Mouse (Mus musculus) stomach, embryonic 16.5 days (tissue): ENCODE results near the gene Gstm5. TPM values are rescaled to one million over a fixed set of nuclear protein-coding genes. Genes with fewer than 3 reads are reported as not detected.
A peak's percentile ranks its signal among the peaks of the same experiment; 100 is the strongest.

Source experiments
- ATAC-seq: fragments of 200-750 bp; cut with Nextera tagmentation; 2 replicates; pipeline ENCODE4 v1.8.0; 2017; ENCODE audit warnings: moderate number of reproducible peaks, moderate TSS enrichment; ENCODE audit not compliant: insufficient read depth, low FRiP score
- H3K27ac ChIP-seq: fragments of 300-500 bp; sonication (generic); 2 replicates; pipeline ENCODE4 v1.5.1; 2014; ENCODE audit warnings: low read length
- H3K27me3 ChIP-seq: fragments of 300-500 bp; sonication (generic); 2 replicates; pipeline ENCODE4 v1.6.1; 2014; ENCODE audit warnings: low read length, control low read depth, mixed read lengths; ENCODE audit not compliant: control insufficient read depth, insufficient read depth
- H3K36me3 ChIP-seq: fragments of 300-500 bp; sonication (generic); 2 replicates; pipeline ENCODE4 v1.6.1; 2014; ENCODE audit warnings: low read length; ENCODE audit not compliant: control insufficient read depth, insufficient read depth
- H3K4me1 ChIP-seq: fragments of 300-500 bp; sonication (generic); 2 replicates; pipeline ENCODE4 v1.6.1; 2014; ENCODE audit warnings: low read length, control low read depth, mixed read lengths; ENCODE audit not compliant: control insufficient read depth, insufficient read depth
- H3K4me2 ChIP-seq: fragments of 300-500 bp; sonication (generic); 2 replicates; pipeline ENCODE4 v1.6.1; 2014; ENCODE audit warnings: low read depth, low read length, mixed read lengths
- H3K4me3 ChIP-seq: fragments of 300-500 bp; sonication (generic); replicated peaks from 2 replicates; pipeline ENCODE4 v1.5.1; 2014; ENCODE audit warnings: mild to moderate bottlenecking, low read length
- H3K9ac ChIP-seq: fragments of 300-500 bp; sonication (generic); 2 replicates; pipeline ENCODE4 v1.6.1; 2014; ENCODE audit warnings: low read length
- H3K9me3 ChIP-seq: fragments of 300-500 bp; sonication (generic); replicated peaks from 2 replicates; pipeline ENCODE4 v1.6.1; 2016; ENCODE audit warnings: low read length, control low read depth; ENCODE audit not compliant: control insufficient read depth
- WGBS: fragments of 180-500 bp; shearing (Covaris S2); extraction: QIAGEN DNeasy Blood & Tissue Kit; methylation state at CpG from one replicate; pipeline ENCODE4 v1.1.7; 2014; 5-methylcytosine and 5-hydroxymethylcytosine counted together
- polyA plus RNA-seq: library from polyadenylated mRNA; unstranded; fragments of >200 nt; fragmentation: Nextera tagmentation; extraction: Ambion mirVana; gene quantifications from 2 replicates; pipeline ENCODE4 v1.2.1, GENCODE M21; 2015

Gstm5 gene
- polyA plus RNA-seq, 1 experiment from 2014 or later, result 144 TPM

- Histone ChIP-seq H3K4me2 (no peak overlapping the region), H3K9me3 (no peaks in the 10 kb centered on the region), H3K9ac (no peak overlapping the region), H3K27me3 (no peaks in the 10 kb centered on the region), H3K27ac (no peak overlapping the region), H3K4me1 (no peaks in the 10 kb centered on the region), H3K4me3 (no peak overlapping the region), H3K36me3 (no peaks in the 10 kb centered on the region)
- WGBS, result 54% methylated on average over 7 of the region's 7 CpGs
- ATAC-seq, result no peak
These were observed 22.3 kb downstream of the Gstm5 start for GRCm38 (mm10) chr3:107917783-107918408.

GRCm38 (mm10) chr3:107920348-107920747 lies 24.7 kb downstream of the Gstm5 start:
- H3K4me3 ChIP-seq, result no peak overlapping the region
- H3K27ac ChIP-seq, result no peak overlapping the region
- H3K4me2 ChIP-seq, result no peak overlapping the region
- 88% methylated on average over 5 of the region's 5 CpGs for WGBS
- H3K4me1 ChIP-seq, result no peaks in the 10 kb centered on the region
- H3K27me3 ChIP-seq, result no peaks in the 10 kb centered on the region
- no peaks in the 10 kb centered on the region for H3K9me3 ChIP-seq
- H3K36me3 ChIP-seq, result no peaks in the 10 kb centered on the region
- ATAC-seq, result no peak
- H3K9ac ChIP-seq, result no peak overlapping the region

- ATAC-seq, result no peak
- no peaks in the 10 kb centered on the region for H3K27me3 ChIP-seq
- no peak overlapping the region for H3K4me2 ChIP-seq
- no peaks in the 10 kb centered on the region for H3K4me1 ChIP-seq
- WGBS, result 90% methylated on average over 3 of the region's 3 CpGs
- H3K9ac ChIP-seq, result no peak overlapping the region
- no peak overlapping the region for H3K27ac ChIP-seq
- H3K4me3 ChIP-seq, result no peak overlapping the region
- no peaks in the 10 kb centered on the region for H3K36me3 ChIP-seq
- no peaks in the 10 kb centered on the region for H3K9me3 ChIP-seq
These were observed 29.7 kb downstream of the Gstm5 start for GRCm38 (mm10) chr3:107925335-107925734.

- Histone ChIP-seq H3K9me3 (no peaks in the 10 kb centered on the region), H3K27me3 (no peaks in the 10 kb centered on the region), H3K4me3 (no peak overlapping the region), H3K27ac (no peak overlapping the region), H3K9ac (no peak overlapping the region), H3K4me1 (peaks cover 6% of the 10 kb centered on the region; the same call in 1 of the 2 replicates), H3K4me2 (no peak overlapping the region), H3K36me3 (no peaks in the 10 kb centered on the region)
- ATAC-seq, result no peak
- WGBS, result 83% methylated on average over 3 of the region's 3 CpGs
These were observed 32.2 kb downstream of the Gstm5 start for GRCm38 (mm10) chr3:107927841-107928240.

GRCm38 (mm10) chr3:107928691-107929090 lies 33.1 kb downstream of the Gstm5 start:
- Histone ChIP-seq H3K27ac (no peak overlapping the region), H3K27me3 (no peaks in the 10 kb centered on the region), H3K4me2 (no peak overlapping the region), H3K9ac (peak overlapping the region; percentile 10; the same call in 1 of the 2 replicates), H3K4me3 (no peak overlapping the region), H3K36me3 (no peaks in the 10 kb centered on the region), H3K9me3 (no peaks in the 10 kb centered on the region), H3K4me1 (peaks cover 6% of the 10 kb centered on the region; the same call in 1 of the 2 replicates)
- ATAC-seq, result no peak
- 86% methylated on average over 11 of the region's 11 CpGs for WGBS

- no peak for ATAC-seq
- Histone ChIP-seq H3K27ac (no peak overlapping the region), H3K27me3 (no peaks in the 10 kb centered on the region), H3K4me1 (peaks cover 6% of the 10 kb centered on the region; the same call in 1 of the 2 replicates), H3K9ac (no peak overlapping the region), H3K4me2 (no peak overlapping the region), H3K36me3 (no peaks in the 10 kb centered on the region), H3K4me3 (no peak overlapping the region), H3K9me3 (no peaks in the 10 kb centered on the region)
- WGBS, result 76% methylated on average over 4 of the region's 4 CpGs
These were observed 33.6 kb downstream of the Gstm5 start for GRCm38 (mm10) chr3:107929243-107929642.

GRCm38 (mm10) chr3:107929731-107930130 lies 34.1 kb downstream of the Gstm5 start:
- WGBS, result 74% methylated on average over 4 of the region's 4 CpGs
- Histone ChIP-seq H3K9ac (no peak overlapping the region), H3K9me3 (no peaks in the 10 kb centered on the region), H3K27me3 (no peaks in the 10 kb centered on the region), H3K4me2 (no peak overlapping the region), H3K36me3 (no peaks in the 10 kb centered on the region), H3K27ac (no peak overlapping the region), H3K4me1 (peaks cover 6% of the 10 kb centered on the region; the same call in 1 of the 2 replicates), H3K4me3 (no peak overlapping the region)
- ATAC-seq, result no peak

- ATAC-seq, result no peak
- Histone ChIP-seq H3K4me2 (peak overlapping the region; percentile 56), H3K36me3 (no peaks in the 10 kb centered on the region), H3K9me3 (no peaks in the 10 kb centered on the region), H3K27me3 (no peaks in the 10 kb centered on the region), H3K4me3 (peak overlapping the region; percentile 38), H3K9ac (peak overlapping the region; percentile 57; the same call in 1 of the 2 replicates), H3K4me1 (peaks cover 6% of the 10 kb centered on the region; the same call in 1 of the 2 replicates), H3K27ac (peak overlapping the region; percentile 56; the same call in 1 of the 2 replicates)
- WGBS, result 53% methylated on average over 2 of the region's 2 CpGs
These were observed 35.5 kb downstream of the Gstm5 start for GRCm38 (mm10) chr3:107931134-107931533.

GRCm38 (mm10) chr3:107931670-107932069 lies 36.0 kb downstream of the Gstm5 start, which contains the start of gene Gstm7:
Gene Gstm7, minus strand, starts transcription at chr3:107931817.
- no peaks in the 10 kb centered on the region for H3K36me3 ChIP-seq
- no peaks in the 10 kb centered on the region for H3K27me3 ChIP-seq
- peak within 1 kb of the TSS; percentile 56 for H3K4me2 ChIP-seq
- ATAC-seq, result peak; percentile 96
- H3K4me3 ChIP-seq, result peak within 1 kb of the TSS; percentile 38
- 6% methylated on average over 10 of the region's 10 CpGs for WGBS
- H3K27ac ChIP-seq, result peak within 1 kb of the TSS; percentile 56; the same call in 1 of the 2 replicates
- H3K9me3 ChIP-seq, result no peaks in the 10 kb centered on the region
- H3K4me1 ChIP-seq, result peaks cover 6% of the 10 kb centered on the region; the same call in 1 of the 2 replicates
- peak within 1 kb of the TSS; percentile 57 for H3K9ac ChIP-seq
